ENCODE assay signal across 21 mouse cellular contexts in the genomic region with DNA sequence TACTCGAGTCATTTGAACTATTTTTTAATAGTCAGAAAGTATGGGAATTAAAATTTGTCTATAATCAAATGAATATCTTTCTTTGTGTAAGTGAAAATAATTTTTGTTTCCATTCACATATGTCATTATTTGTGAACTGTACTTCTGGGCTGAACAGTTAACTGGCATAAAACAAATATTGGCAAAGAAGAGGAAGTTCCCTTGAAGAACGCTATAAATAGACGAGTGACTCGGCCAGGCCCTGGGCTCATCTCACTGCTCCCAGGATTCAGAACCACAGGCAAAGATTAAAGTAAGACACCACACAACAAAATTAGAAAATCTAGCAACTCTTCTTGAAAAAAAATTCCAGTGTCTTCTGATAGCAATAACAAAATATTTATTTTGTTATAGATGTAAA. TPM values are rescaled to one million over a fixed set of nuclear protein-coding genes. Genes with fewer than 3 reads are reported as not detected.
DNase-seq lines count a peak whose midpoint lies in the region; ATAC-seq and TF ChIP-seq lines count a peak whose summit lies in the region.
"Had no signal": no experiment of that assay in that cellular context is flagged by ENCODE, and none has a peak within 500 bp of the region (broad histone marks: within the 10 kb centered on the region; RNA-seq: fewer than 3 reads in every experiment).

No protein-coding gene starts in this region.

- 22% methylated on average over 4 of the region's 4 CpGs for WGBS in lung, postnatal 0 days
- WGBS in lung, adult 2 months = 19% methylated on average over 4 of the region's 4 CpGs

- H3K36me3 ChIP-seq in lung, postnatal 0 days (ENCODE audit: insufficient read depth, low read length) = no peaks in the 10 kb centered on the region
- H3K36me3 ChIP-seq: forebrain, embryonic 10.5 days had no signal

- H3K27ac ChIP-seq in lung, postnatal 0 days (ENCODE audit: low read length) = no peak overlapping the region
- H3K27ac ChIP-seq: forebrain, embryonic 10.5 days; hindbrain, embryonic 14.5 days; left cerebral cortex, adult 2 months had no signal

- H3K4me2 ChIP-seq in lung, postnatal 0 days (replicated peaks; ENCODE audit: low read depth, low read length) = no peak overlapping the region
- H3K4me2 ChIP-seq: heart, embryonic 11.5 days; hindbrain, embryonic 14.5 days had no signal

- H3K4me3 ChIP-seq in lung, postnatal 0 days (ENCODE audit: low read depth, low read length) = no peak overlapping the region
- H3K4me3 ChIP-seq in lung, adult 2 months (replicated peaks; ENCODE audit: extremely low read depth, low read depth, low read length) = no peak overlapping the region
- H3K4me3 ChIP-seq: forebrain, embryonic 10.5 days; left cerebral cortex, adult 2 months; megakaryocyte, embryonic 14.5 days had no signal

- no peak for TF ChIP-seq CTCF in lung, postnatal 0 days (IDR thresholded peaks at IDR 0.05)
- no peak for TF ChIP-seq CTCF in lung, adult 2 months (IDR thresholded peaks at IDR 0.05; ENCODE audit: insufficient read depth, low read length)

- H3K4me1 ChIP-seq in lung, postnatal 0 days (ENCODE audit: insufficient read depth, low read depth, low read length) = no peaks in the 10 kb centered on the region
- H3K4me1 ChIP-seq in lung, adult 2 months (ENCODE audit: control insufficient read depth, insufficient read depth, low read length) = no peaks in the 10 kb centered on the region
- H3K4me1 ChIP-seq: forebrain, embryonic 10.5 days; megakaryocyte, embryonic 14.5 days had no signal

- TF ChIP-seq POLR2A in lung, adult 2 months (IDR thresholded peaks at IDR 0.05; ENCODE audit: borderline replicate concordance, extremely low read depth, low read depth, low read length) = no peak

- H3K9ac ChIP-seq in lung, postnatal 0 days (replicated peaks; ENCODE audit: low read depth) = no peak overlapping the region
- H3K9ac ChIP-seq: forebrain, postnatal 0 days; hindbrain, embryonic 14.5 days had no signal

- TF ChIP-seq EP300 in lung, postnatal 0 days (IDR thresholded peaks at IDR 0.05) = no peak

- no peaks in the 10 kb centered on the region for H3K27me3 ChIP-seq in lung, postnatal 0 days (replicated peaks; ENCODE audit: insufficient read depth, low read length)
- H3K27me3 ChIP-seq: megakaryocyte, embryonic 14.5 days had no signal

- no peak; the same call in 1 of the 2 replicates for ATAC-seq in lung, postnatal 0 days
- peak; percentile 84 for ATAC-seq in granulocyte monocyte progenitor cell, adult 5-6 weeks (replicated peaks; ENCODE audit: poor library complexity, severe bottlenecking)
- ATAC-seq: forebrain, postnatal 0 days had no signal

- H3K9me3 ChIP-seq in lung, postnatal 0 days (ENCODE audit: low read length) = no peaks in the 10 kb centered on the region
- H3K9me3 ChIP-seq: forebrain, embryonic 10.5 days; megakaryocyte, embryonic 14.5 days had no signal

- peak; percentile 10 to 32 for DNase-seq in cerebellum, postnatal 14 days
- DNase-seq in cerebellum, postnatal 36 days = no peak
- peak; percentile 69 for DNase-seq in lung, postnatal 0 days (ENCODE audit: low spot score)
- no peak for DNase-seq in lung, adult 2 months
- DNase-seq in spleen, adult 12 weeks (ENCODE audit: low spot score) = no peak
- DNase-seq in embryo, embryonic 10 days (ENCODE audit: low spot score) = no peak
- DNase-seq: adrenal gland, adult 8-10 months; cerebellum, adult 9-10 months; forebrain, postnatal 0 days; kidney, adult 9 months; kidney, postnatal 36 days; left cerebral cortex, postnatal 4 days; liver; retina, postnatal 1 day; right cerebral cortex, postnatal 4 days had no signal

RNA-seq across cellular contexts. Expression of a gene that starts 36.4 kb away (rescaled TPM):
- 95.8 and 102 TPM in 2 replicates for polyA plus RNA-seq in lung, postnatal 0 days (2015; fragmentation: Nextera tagmentation; extraction: Ambion mirVana)
- 84.9 and 92.2 TPM in 2 replicates for polyA plus RNA-seq in lung, adult 2 months (2012; rRNA removed)
- total RNA-seq in granulocyte monocyte progenitor cell, adult 5-6 weeks (2014; fragmentation: Nextera tagmentation) = 0.11 and 1.2 TPM in 2 replicates
- total RNA-seq in granulocyte monocyte progenitor cell, adult 5-6 weeks (2017) = 2.8 and 4.2 TPM in 2 replicates

Comparison
In these comparisons a context has a peak if more than half of its experiments do, and no peak if none do; other contexts are left out.
1. DNase-seq: peak in cerebellum, postnatal 14 days (2 of 2) and lung, postnatal 0 days (single experiment); none in cerebellum, postnatal 36 days (0 of 2), lung, adult 2 months (single experiment), spleen, adult 12 weeks (single experiment) and embryo, embryonic 10 days (single experiment).